Mouse (Mus musculus) stomach, adult 2 months (tissue): ENCODE data around the gene Rsrc2. TPM values are rescaled to one million over a fixed set of nuclear protein-coding genes. Genes with fewer than 3 reads are reported as not detected.

Experiments
- polyA plus RNA-seq: library from polyadenylated mRNA; depleted of rRNA; stranded (reverse); fragments of >200 nt; gene quantifications from 2 replicates; pipeline ENCODE4 v1.2.3, GENCODE M21; 2012; rRNA removed

Rsrc2 gene
- 1.3 and 3.5 TPM in 2 replicates for polyA plus RNA-seq

DNA sequence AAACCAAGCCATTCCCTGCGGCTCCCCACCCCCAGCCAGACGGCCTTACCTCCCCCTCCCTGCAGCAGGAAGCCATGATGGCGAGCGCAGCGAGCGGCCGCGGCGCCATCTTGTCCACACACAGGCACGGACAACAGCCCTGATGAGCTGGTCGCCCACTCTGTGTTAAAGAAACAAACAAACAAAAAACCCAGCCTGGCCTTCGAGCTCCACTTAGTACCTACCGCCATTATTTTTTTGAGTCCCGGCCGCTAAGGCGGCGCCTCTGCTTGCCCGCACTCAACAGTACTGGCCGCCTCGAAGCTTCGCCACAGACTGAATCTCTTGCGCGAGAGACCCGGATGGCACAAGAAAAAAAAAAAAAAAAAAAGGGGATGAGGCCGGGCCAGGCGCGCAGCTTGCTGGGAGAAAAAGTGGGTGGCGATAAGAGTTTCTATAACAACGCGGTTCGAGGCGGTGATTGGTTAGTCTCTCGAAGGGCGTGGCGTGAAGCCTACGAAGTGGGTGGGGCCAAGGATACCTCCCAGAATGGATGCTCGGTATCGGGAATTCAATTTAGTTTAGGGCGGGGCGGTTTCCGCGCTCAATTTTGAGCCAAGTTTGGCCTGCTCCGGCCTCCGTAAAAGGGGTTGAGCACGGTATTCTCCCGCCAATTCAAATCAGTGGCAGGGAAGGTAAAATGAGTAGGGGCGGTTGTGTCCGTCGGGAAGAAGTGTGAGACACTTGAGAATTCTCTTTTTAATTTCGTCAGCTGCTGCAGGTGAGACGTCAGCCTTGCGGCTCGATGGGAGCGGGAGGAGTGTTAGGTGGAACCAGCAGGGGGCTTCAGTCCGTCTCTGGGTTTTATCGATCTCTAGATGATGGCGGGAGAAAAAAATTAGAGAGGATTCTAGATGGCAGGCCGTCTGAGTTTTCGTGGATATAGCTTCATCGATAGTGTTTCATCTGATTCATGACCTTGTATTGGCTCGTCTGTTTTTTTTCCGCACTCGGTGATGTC lies at the start of gene Rsrc2, which contains the start of gene Kntc1:
Rsrc2 (minus strand) TSS at position 350 of the 1,000 bp plus-strand sequence.
Kntc1 (plus strand) TSS at position 652 of the 1,000 bp plus-strand sequence.

DNA sequence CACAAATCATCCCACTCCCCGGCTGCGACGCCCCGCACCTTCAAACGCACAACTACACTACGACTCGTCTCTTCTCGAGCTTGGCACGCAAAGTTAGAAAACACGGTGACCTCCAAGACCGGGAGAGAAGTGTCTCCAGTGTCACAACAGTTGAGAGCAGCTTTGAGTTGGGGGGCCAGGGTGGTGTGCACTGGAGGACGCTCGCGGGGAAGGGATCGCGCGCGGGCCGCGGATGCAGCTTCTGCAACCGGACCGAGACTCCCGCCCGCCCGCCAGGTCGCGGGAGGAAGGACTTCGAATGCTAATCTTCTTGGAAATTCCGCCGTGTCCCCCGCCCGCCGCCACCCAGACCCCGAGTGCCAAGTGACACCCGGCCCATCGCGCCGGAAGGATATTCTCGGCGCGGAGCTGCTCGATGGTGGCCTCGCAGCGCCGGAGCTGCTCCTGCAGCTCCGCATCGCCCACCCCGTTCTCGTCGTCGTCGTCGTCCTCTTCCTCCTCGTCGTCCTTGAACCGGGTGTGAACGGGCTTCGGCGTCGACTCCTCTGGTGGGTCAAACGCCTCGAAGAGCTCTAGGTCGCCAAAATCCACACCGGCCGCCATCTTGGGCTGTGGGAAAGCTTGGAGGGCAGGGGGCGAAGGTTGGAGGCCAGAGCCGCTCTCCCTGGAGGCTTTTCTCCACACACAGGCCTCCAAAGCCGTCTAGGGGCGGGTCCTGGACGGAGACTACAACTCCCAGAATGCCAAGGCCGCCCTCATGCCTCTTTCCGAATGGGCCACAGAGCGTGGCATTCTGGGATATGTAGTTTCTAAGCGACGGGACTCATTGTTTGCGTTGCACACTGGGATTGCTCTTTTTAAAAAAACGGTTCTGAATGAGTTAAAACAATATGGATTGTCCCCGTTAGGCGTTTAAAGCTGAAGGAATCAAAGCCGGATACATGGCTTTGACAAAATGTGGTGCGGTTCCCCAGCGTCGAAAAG lies 28.6 kb downstream of the Rsrc2 start, which contains the start of gene Zcchc8:
Zcchc8 (minus strand) TSS at position 773 of the 984 bp plus-strand sequence.

GRCm38 (mm10) chr5:123684221-123685144 lies 64.7 kb downstream of the Rsrc2 start, which contains the start of gene Clip1:
Clip1 (minus strand) TSS chr5:123684618.

Other genes with a start within 250 kb of the Rsrc2 start
- 0.09 TPM in 1 of 2 replicates, not detected in the other for gene B3gnt4, start 239.0 kb downstream of the Rsrc2 start, polyA plus RNA-seq
- gene Diablo, start 225.2 kb downstream of the Rsrc2 start, polyA plus RNA-seq: 27.7 and 28.2 TPM in 2 replicates
- 4.1 and 6.3 TPM in 2 replicates for gene Gm49027, start 223.9 kb downstream of the Rsrc2 start, polyA plus RNA-seq
- 3.4 and 3.6 TPM in 2 replicates for gene Vps33a, start 176.4 kb downstream of the Rsrc2 start, polyA plus RNA-seq
- 11.1 and 20.2 TPM in 2 replicates for gene Clip1, start 64.8 kb downstream of the Rsrc2 start, polyA plus RNA-seq
- 9.4 and 9.7 TPM in 2 replicates for gene Zcchc8, start 28.3 kb downstream of the Rsrc2 start, polyA plus RNA-seq
- 0.45 and 0.56 TPM in 2 replicates for gene Kntc1, start 302 bp upstream of the Rsrc2 start, polyA plus RNA-seq
- 5.4 and 7.4 TPM in 2 replicates for gene Hcar2, start 116.1 kb upstream of the Rsrc2 start, polyA plus RNA-seq
- gene Hcar1, start 130.6 kb upstream of the Rsrc2 start, polyA plus RNA-seq: 2.0 and 2.5 TPM in 2 replicates
- 1.1 and 4.4 TPM in 2 replicates for gene Denr, start 157.8 kb upstream of the Rsrc2 start, polyA plus RNA-seq
- gene Gm43518, start 178.0 kb upstream of the Rsrc2 start, polyA plus RNA-seq: 0.14 TPM in 1 of 2 replicates, not detected in the other
- 0.24 and 0.44 TPM in 2 replicates for gene Ccdc62, start 181.3 kb upstream of the Rsrc2 start, polyA plus RNA-seq
- gene Hip1r, start 224.2 kb upstream of the Rsrc2 start, polyA plus RNA-seq: 23.9 and 27.6 TPM in 2 replicates